Mouse (Mus musculus) thymus, adult 2 months (tissue): Measurements from ENCODE around the gene Flg. TPM values are rescaled to one million over a fixed set of nuclear protein-coding genes. Genes with fewer than 3 reads are reported as not detected.

Experiments used
- DNase-seq: peaks from one replicate; pipeline ENCODE4 v3.0.0; 2021
- H3K27ac ChIP-seq: fragments of 200-500 bp; 2 replicates; pipeline ENCODE4 v1.5.1; 2012; ENCODE audit warnings: low read length, control low read depth; ENCODE audit not compliant: control insufficient read depth, insufficient read depth
- H3K27me3 ChIP-seq: fragments of 200-500 bp; 2 replicates; pipeline ENCODE4 v1.6.1; 2012; ENCODE audit warnings: mild to moderate bottlenecking, low read length, moderate library complexity, mixed read lengths; ENCODE audit not compliant: control insufficient read depth, insufficient read depth
- H3K36me3 ChIP-seq: fragments of 200-500 bp; 2 replicates; pipeline ENCODE4 v1.6.1; 2012; ENCODE audit warnings: mild to moderate bottlenecking, low read length, moderate library complexity; ENCODE audit not compliant: control insufficient read depth, insufficient read depth
- H3K4me1 ChIP-seq: fragments of 200-500 bp; replicated peaks from 2 replicates; pipeline ENCODE4 v1.6.1; 2012; ENCODE audit warnings: low read length; ENCODE audit not compliant: control insufficient read depth, insufficient read depth
- H3K4me3 ChIP-seq: fragments of 200-500 bp; 2 replicates; pipeline ENCODE4 v1.5.1; 2012; ENCODE audit warnings: mild to moderate bottlenecking, low read length, control low read depth, moderate library complexity; ENCODE audit not compliant: control insufficient read depth, insufficient read depth
- CTCF ChIP-seq: fragments of 200-500 bp; IDR thresholded peaks from 2 replicates; pipeline ENCODE4 v1.5.1; 2012; ENCODE audit warnings: mild to moderate bottlenecking, control low read depth, low read length, moderate library complexity, borderline replicate concordance; ENCODE audit not compliant: control insufficient read depth, poor library complexity, insufficient read depth; ENCODE audit errors: extremely low read depth
- POLR2A ChIP-seq: fragments of 200-500 bp; IDR thresholded peaks from 2 replicates; pipeline ENCODE4 v1.6.1; 2012; ENCODE audit warnings: mild to moderate bottlenecking, low read length, control low read depth, moderate library complexity; ENCODE audit not compliant: control insufficient read depth, poor library complexity, insufficient read depth; ENCODE audit errors: extremely low read depth
- WGBS: fragments of 180-500 bp; shearing (Covaris S2); methylation state at CpG from one replicate; pipeline ENCODE4 v1.1.7; 2018; 5-methylcytosine and 5-hydroxymethylcytosine counted together
- polyA plus RNA-seq: library from polyadenylated mRNA; depleted of rRNA; stranded (reverse); fragments of >200 nt; gene quantifications from 2 replicates; pipeline ENCODE4 v1.2.3, GENCODE M21; 2012; rRNA removed

The Flg gene
- 2.2 and 2.5 TPM in 2 replicates for polyA plus RNA-seq

DNA sequence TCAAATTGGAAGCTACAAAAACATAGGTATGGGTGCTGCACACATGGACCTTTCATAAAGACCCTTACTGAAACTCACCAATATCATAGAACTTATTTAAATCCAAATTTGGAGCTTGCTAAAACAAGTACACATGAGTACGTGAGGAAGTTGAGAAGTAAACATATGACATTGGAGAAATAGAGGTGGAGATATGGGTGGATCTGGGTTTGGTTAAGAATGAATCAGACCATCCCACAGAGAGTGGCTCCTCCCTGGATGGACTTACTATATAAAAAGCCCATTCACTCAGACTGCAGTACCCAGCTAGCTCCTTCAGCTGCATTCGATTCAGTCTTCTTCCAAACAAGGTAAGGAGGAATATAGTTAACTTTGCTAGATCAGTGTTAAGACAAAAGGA, at the start of gene Flg:
Flg (plus strand) TSS at position 301 of the 400 bp plus-strand sequence.
- Histone ChIP-seq H3K4me3 (no peak within 1 kb of the TSS), H3K27ac (no peak within 1 kb of the TSS), H3K36me3 (no peaks in the 10 kb centered on the region), H3K27me3 (no peaks in the 10 kb centered on the region), H3K4me1 (no peaks in the 10 kb centered on the region)
- TF ChIP-seq CTCF (no peak), POLR2A (no peak)
- 94% methylated on average over 2 of the region's 2 CpGs for WGBS
- no peak for DNase-seq

DNA sequence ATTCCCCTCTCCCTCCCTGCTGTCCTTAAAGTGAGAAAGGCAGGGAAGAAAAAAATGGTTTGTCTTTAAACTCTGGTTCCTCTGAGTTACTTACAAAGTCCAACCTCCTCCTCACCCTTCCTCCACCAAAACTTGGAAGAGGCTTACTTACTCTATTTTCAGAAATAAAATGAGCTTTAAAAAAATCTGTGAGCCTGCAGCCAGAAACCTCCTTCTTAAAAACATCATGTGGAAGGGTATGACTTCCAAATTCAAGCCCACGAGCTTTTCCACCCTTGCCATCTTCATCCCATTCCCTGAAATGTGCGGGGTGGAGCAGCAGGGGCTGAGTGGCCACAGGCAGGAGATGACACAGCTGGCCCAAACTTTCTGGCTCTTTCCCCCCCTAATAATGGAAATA, 24.2 kb downstream of the Flg start:
- H3K27ac ChIP-seq = no peak overlapping the region
- H3K27me3 ChIP-seq = no peaks in the 10 kb centered on the region
- no peaks in the 10 kb centered on the region for H3K4me1 ChIP-seq
- no peak overlapping the region for H3K4me3 ChIP-seq
- no peaks in the 10 kb centered on the region for H3K36me3 ChIP-seq
- TF ChIP-seq POLR2A (no peak), CTCF (no peak)
- no peak for DNase-seq
- WGBS = 90% methylated on average over 2 of the region's 2 CpGs

DNA sequence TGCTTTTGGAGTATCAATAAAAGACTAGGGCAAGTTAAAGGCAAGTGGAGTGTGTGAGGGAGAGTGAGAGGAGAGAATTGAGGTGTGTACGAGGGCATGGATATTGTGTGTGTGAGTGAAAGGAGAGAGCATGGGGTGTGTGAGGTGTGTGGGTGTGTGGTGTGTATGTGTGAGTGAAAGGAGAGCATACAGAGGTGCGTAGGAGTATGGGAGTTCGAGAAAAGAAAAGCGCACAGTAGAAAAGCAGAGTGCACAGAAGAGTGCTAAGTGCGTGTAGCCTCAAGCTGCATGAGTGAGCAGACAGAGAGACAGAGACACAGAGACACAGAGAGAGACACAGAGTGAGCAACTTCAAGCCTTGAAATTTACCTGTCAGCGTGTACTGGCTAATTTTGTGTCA, 26.5 kb downstream of the Flg start:
- Histone ChIP-seq H3K27me3 (no peaks in the 10 kb centered on the region), H3K4me1 (no peaks in the 10 kb centered on the region), H3K4me3 (no peak overlapping the region), H3K27ac (no peak overlapping the region), H3K36me3 (no peaks in the 10 kb centered on the region)
- no peak for DNase-seq
- TF ChIP-seq POLR2A = no peak
- no peak for TF ChIP-seq CTCF
- WGBS = 93% methylated on average over 6 of the region's 6 CpGs

DNA sequence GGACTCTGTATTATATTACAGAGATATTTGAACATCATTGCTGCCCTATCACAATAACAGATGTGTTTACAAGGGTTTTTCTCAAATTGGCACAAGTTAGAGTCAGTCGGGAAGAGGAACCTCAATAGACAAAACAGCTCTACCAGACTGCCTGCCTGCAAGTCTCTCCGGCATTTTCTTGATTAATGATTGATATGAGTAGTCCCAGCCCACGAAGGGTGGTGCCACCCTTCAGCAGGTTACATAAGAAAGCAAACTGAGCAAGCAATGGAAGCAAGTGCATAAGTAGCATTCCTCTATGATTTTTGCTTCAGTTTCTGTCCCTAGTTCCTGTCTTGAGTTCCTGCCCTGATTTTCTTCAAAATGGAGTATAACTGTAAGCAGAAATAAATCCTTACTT, 28.6 kb downstream of the Flg start:
- H3K27ac ChIP-seq = no peak overlapping the region
- no peaks in the 10 kb centered on the region for H3K4me1 ChIP-seq
- WGBS = 73% methylated on average over 3 of the region's 3 CpGs
- H3K36me3 ChIP-seq = no peaks in the 10 kb centered on the region
- DNase-seq = no peak
- no peak overlapping the region for H3K4me3 ChIP-seq
- no peak for TF ChIP-seq POLR2A
- TF ChIP-seq CTCF = no peak
- H3K27me3 ChIP-seq = no peaks in the 10 kb centered on the region

DNA sequence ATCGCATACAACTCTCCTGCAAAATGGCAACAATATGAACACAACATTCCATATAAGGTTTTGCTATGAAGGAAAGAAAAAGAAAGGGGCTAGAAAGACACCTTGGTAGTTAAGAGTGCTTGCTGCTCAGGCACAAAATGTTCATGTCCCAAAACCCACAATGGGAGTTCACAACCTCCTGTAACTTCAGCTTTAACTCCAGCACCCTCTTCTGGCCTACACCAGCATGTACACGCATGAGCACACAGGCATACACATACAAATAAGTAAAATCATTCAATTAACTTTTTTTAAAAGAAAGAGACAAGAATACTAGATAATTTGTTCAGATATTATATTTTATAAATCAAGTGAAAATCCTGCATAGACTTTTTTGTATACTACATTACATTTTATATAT, 32.8 kb downstream of the Flg start:
- no peak for DNase-seq
- no peak overlapping the region for H3K27ac ChIP-seq
- no peaks in the 10 kb centered on the region for H3K27me3 ChIP-seq
- TF ChIP-seq POLR2A (no peak), CTCF (no peak)
- no peaks in the 10 kb centered on the region for H3K4me1 ChIP-seq
- no peak overlapping the region for H3K4me3 ChIP-seq
- WGBS = 84% methylated on average over 2 of the region's 2 CpGs
- H3K36me3 ChIP-seq = no peaks in the 10 kb centered on the region

DNA sequence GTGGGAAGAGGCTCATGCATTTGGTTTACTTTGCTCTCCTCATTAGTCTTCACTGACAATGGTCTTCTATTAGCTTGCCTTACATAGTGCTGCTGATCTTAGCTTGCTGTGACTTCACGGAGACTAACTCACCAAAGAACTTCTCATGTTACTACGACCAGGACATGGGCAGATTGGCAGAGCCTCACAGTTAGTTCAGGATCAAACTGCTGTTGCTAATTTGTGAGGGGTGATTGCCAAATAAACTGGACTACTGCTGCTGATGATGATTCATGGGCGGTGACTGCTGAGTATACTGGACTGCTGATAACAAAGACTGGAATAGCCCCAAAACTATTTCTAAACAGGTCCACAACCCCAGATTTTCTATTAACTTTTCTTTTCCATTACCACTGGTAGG, 38.0 kb downstream of the Flg start:
- Histone ChIP-seq H3K4me3 (no peak overlapping the region), H3K27me3 (no peaks in the 10 kb centered on the region), H3K4me1 (no peaks in the 10 kb centered on the region), H3K27ac (no peak overlapping the region), H3K36me3 (no peaks in the 10 kb centered on the region)
- TF ChIP-seq POLR2A (no peak), CTCF (no peak)
- no peak for DNase-seq
- 88% methylated on average over 3 of the region's 3 CpGs for WGBS

DNA sequence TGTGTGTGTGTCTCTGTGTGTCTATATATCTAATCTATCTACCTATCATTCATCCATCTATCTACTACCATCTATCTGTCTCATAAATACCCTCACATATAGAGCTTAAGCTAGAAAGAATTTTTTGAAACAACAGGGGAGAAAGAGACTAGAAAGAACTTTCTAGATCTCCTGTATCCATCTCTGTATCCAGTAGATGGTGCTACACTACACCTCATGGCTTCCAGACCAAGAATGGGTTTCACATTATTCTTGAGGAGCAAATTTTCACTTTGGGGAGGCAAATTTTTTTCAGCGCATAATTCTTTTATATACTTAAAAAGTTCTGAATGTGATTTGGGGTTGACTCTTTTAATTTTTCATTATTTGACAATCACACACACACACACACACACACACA, 41.1 kb downstream of the Flg start:
- DNase-seq = no peak
- Histone ChIP-seq H3K36me3 (no peaks in the 10 kb centered on the region), H3K4me1 (no peaks in the 10 kb centered on the region), H3K27me3 (no peaks in the 10 kb centered on the region), H3K4me3 (no peak overlapping the region), H3K27ac (no peak overlapping the region)
- WGBS = 100% methylated on average over 1 of the region's 1 CpGs
- TF ChIP-seq CTCF = no peak
- TF ChIP-seq POLR2A = no peak
